20 mouse cellular contexts compared by ENCODE assay signal in genomic region chr1:174918236-174918870, GRCm38 (mm10). TPM values are rescaled to one million over a fixed set of nuclear protein-coding genes. Genes with fewer than 3 reads are reported as not detected.
DNase-seq lines count a peak whose midpoint lies in the region; TF ChIP-seq lines count a peak whose summit lies in the region.
"Had no signal": no experiment of that assay in that cellular context is flagged by ENCODE, and none has a peak within 500 bp of the region (broad histone marks: within the 10 kb centered on the region; RNA-seq: fewer than 3 reads in every experiment).

No protein-coding gene starts in this region.

- DNase-seq in heart, adult 11 months: peak; percentile 60
- no peak for DNase-seq in heart, postnatal 14 days
- no peak for DNase-seq in left cerebral cortex, adult 2 months (ENCODE audit: extremely low spot score in 1 of 2, low spot score in 2 of 2)
- no peak for DNase-seq in left cerebral cortex, postnatal 10 days (ENCODE audit: extremely low spot score in 1 of 2, low spot score in 2 of 2)
- DNase-seq in 416B (ENCODE audit: low read depth): peak; percentile 3
- DNase-seq in right cerebral cortex, postnatal 10 days (ENCODE audit: low spot score in 2 of 2): no peak
- DNase-seq: adrenal gland, postnatal 10 days; cerebellum, adult 9-11 months; gastrocnemius, postnatal 10 days; heart, adult 2 months; heart, postnatal 4 days; kidney, adult 18-20 months; retina, postnatal 1 day; thymus, postnatal 36 days had no signal

- no peaks in the 10 kb centered on the region for H3K4me1 ChIP-seq in cortical plate, adult 2 months (ENCODE audit: control insufficient read depth, insufficient read depth, low read length)

- no peak overlapping the region for H3K27ac ChIP-seq in left cerebral cortex, adult 2 months
- no peak overlapping the region for H3K27ac ChIP-seq in cortical plate, adult 2 months (ENCODE audit: insufficient read depth, low read length)
- H3K27ac ChIP-seq: embryonic facial prominence, embryonic 13.5 days; heart, adult 2 months; macrophage had no signal

- intact Hi-C loops in heart, postnatal 14 days (cut with DNase I): no loop called here
- intact Hi-C loops in left cerebral cortex, adult 2 months (cut with DNase I): loop anchor here (10.0 kb wide), 1 partner anchor 184 kb away; no protein-coding TSS in a partner anchor
- intact Hi-C loops in left cerebral cortex, postnatal 10 days (cut with DNase I): no loop called here

- TF ChIP-seq CTCF in left cerebral cortex, adult 2 months (IDR thresholded peaks at IDR 0.05): peak; percentile 43
- TF ChIP-seq CTCF in cortical plate, adult 2 months (IDR thresholded peaks at IDR 0.05; ENCODE audit: extremely low read depth, insufficient read depth, low read length): peak; percentile 22; the same call in 1 of the 2 replicates

- no peak for TF ChIP-seq POLR2A in cortical plate, adult 2 months (IDR thresholded peaks at IDR 0.05; ENCODE audit: extremely low read depth, insufficient read depth, low read length)

- no peak overlapping the region for H3K4me3 ChIP-seq in left cerebral cortex, adult 2 months
- H3K4me3 ChIP-seq in cortical plate, adult 2 months (ENCODE audit: insufficient read depth, low read length): no peak overlapping the region
- H3K4me3 ChIP-seq: embryonic facial prominence, embryonic 13.5 days; heart, adult 2 months had no signal

RNA-seq across cellular contexts. Expression of gene Grem2, which starts 3.3 kb away (rescaled TPM):
- under 1 TPM; 0.10 to 0.17 TPM for total RNA-seq in heart, postnatal 14 days (2021)
- 10 to 100 TPM; 23.1 to 23.6 TPM for total RNA-seq in left cerebral cortex, adult 2 months (2021)
- 10 to 100 TPM; 25.5 to 27.8 TPM for total RNA-seq in left cerebral cortex, postnatal 10 days (2021)
- polyA plus RNA-seq in cortical plate, adult 2 months (2012; rRNA removed): 10.5 and 11.9 TPM in 2 replicates
- total RNA-seq: monocyte, adult 5-6 weeks had no signal
- polyA plus RNA-seq: heart, embryonic 14.5 days; macrophage; Patski had no signal

Comparison
In these comparisons a context has a peak if more than half of its experiments do, and no peak if none do; other contexts are left out.
1. DNase-seq: peak in heart, adult 11 months (single experiment) and 416B (single experiment); none in heart, postnatal 14 days (0 of 2), left cerebral cortex, adult 2 months (0 of 2), left cerebral cortex, postnatal 10 days (0 of 2) and right cerebral cortex, postnatal 10 days (0 of 2).
2. RNA of gene Grem2, which starts 3.3 kb away (total RNA-seq): 25.5 to 27.8 TPM in left cerebral cortex, postnatal 10 days and 23.1 to 23.6 TPM in left cerebral cortex, adult 2 months; 0.10 to 0.17 TPM in heart, postnatal 14 days; every median in the first group is over 10 times any median in the second.